Mouse (Mus musculus): ENCODE measurements at regions not wholly inside any gene's neighbourhood (a gene's known extent, or its start where the extent isn't known, plus 50 kb on each side); places are given as distances from the start of the nearest gene placed in this dataset.

DNA sequence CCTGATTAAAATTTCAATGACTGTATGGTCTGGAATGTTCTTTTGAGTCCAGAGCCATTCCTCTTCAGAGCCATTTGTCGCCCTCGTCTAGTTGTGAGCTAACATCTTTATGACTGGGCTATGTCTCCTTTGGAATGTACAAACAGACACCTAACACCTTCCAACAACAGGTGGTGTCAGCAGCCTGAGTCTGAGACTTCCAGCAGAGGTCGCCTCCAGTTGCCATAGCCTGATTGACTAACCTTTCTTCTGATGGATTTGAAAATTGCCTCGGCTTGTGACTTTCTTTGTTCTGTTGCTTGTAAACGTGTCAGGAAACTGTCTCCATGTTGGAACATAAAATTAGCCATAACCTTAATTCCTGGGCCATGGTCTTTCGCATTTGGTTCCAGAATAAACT is 284.8 kb upstream of the Hs6st1 start:
- no peak for TF ChIP-seq HCFC1 (IDR thresholded peaks at IDR 0.05; ENCODE audit: borderline replicate concordance, insufficient read depth, low read length)
- TF ChIP-seq ZC3H11A (IDR thresholded peaks at IDR 0.05; ENCODE audit: borderline replicate concordance, low read depth, low read length), result no peak
